Mouse (Mus musculus): ENCODE measurements at regions not wholly inside any gene's neighbourhood (a gene's known extent, or its start where the extent isn't known, plus 50 kb on each side); places are given as distances from the start of the nearest gene placed in this dataset.

DNA sequence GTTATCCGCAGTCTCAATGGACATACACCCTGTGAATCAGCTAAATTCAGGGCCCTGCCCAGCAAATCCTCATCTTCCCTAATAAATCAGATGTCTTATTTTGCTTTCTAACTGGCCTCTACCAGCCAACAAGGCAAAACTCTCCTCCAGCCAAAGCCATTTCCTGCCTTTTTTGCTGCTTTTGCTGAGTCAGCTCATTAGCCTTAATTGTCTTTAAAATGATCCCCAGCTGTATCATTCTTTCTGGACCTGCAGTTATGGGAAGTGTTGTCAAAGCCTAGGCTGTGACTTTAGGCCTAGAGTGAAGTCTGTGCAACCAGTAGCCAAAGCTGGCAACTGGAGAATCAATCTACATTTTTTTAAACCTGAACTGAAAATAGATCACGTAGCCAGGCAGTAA lies 81.4 kb downstream of the Mtpn start:
- no peaks in the 10 kb centered on the region for H3K79me2 ChIP-seq (ENCODE audit: control insufficient read depth, insufficient read depth, low read length, poor library complexity)
- H3K27me3 ChIP-seq (ENCODE audit: control insufficient read depth in 1 of 2, insufficient read depth in 2 of 2, low read length in 2 of 2), result no peaks in the 10 kb centered on the region
- TF ChIP-seq MAFK (IDR thresholded peaks at IDR 0.05; ENCODE audit: borderline replicate concordance, low read depth, low read length) (peak; percentile 47; the same call in 1 of the 2 replicates), SIN3A (IDR thresholded peaks at IDR 0.05; ENCODE audit: low read length) (no peak)
- no peak overlapping the region for H3K4me3 ChIP-seq (ENCODE audit: control insufficient read depth in 1 of 2, insufficient read depth in 1 of 2, low read depth in 2 of 2, low read length in 2 of 2)
- H3K4me1 ChIP-seq (ENCODE audit: control insufficient read depth in 1 of 2, insufficient read depth in 2 of 2, low read length in 2 of 2), result no peaks in the 10 kb centered on the region
- no peak for DNase-seq (ENCODE audit: low read depth, low spot score)
- no peak overlapping the region for H3K9ac ChIP-seq (ENCODE audit: control insufficient read depth, low read depth, low read length, poor library complexity, severe bottlenecking)
- no peaks in the 10 kb centered on the region for H3K9me3 ChIP-seq (replicated peaks; ENCODE audit: insufficient read depth, low read length)
- H3K27ac ChIP-seq (ENCODE audit: control insufficient read depth, low read depth, low read length), result no peak overlapping the region
- no peaks in the 10 kb centered on the region for H3K36me3 ChIP-seq (ENCODE audit: control insufficient read depth in 1 of 2, insufficient read depth in 2 of 2, low read length in 2 of 2)

DNA sequence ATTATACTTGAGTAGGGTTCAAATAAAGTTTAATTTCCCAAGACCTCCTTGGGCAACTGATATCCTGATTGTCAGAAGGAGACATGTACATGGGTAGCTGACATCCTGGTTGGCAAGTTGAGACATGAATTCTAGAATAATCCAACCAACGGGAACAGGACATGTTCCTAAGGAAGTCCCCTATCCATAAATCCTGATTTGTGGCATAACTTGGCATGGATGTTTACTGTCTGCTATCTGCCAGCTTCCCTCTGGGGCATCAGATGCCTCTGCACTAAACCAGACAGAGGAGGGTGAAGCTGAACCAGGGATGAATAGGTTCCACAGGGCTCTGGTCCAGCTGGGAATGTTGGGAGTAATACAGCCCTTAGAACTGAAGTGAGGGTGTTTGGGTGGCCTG lies 94.7 kb downstream of the Mtpn start:
- Histone ChIP-seq H3K9ac (ENCODE audit: control insufficient read depth, low read depth, low read length, poor library complexity, severe bottlenecking) (no peak overlapping the region), H3K27ac (ENCODE audit: control insufficient read depth, low read depth, low read length) (no peak overlapping the region), H3K9me3 (replicated peaks; ENCODE audit: insufficient read depth, low read length) (no peaks in the 10 kb centered on the region), H3K27me3 (ENCODE audit: control insufficient read depth in 1 of 2, insufficient read depth in 2 of 2, low read length in 2 of 2) (no peaks in the 10 kb centered on the region), H3K36me3 (ENCODE audit: control insufficient read depth in 1 of 2, insufficient read depth in 2 of 2, low read length in 2 of 2) (no peaks in the 10 kb centered on the region), H3K79me2 (ENCODE audit: control insufficient read depth, insufficient read depth, low read length, poor library complexity) (no peaks in the 10 kb centered on the region), H3K4me3 (ENCODE audit: control insufficient read depth in 1 of 2, insufficient read depth in 1 of 2, low read depth in 2 of 2, low read length in 2 of 2) (no peak overlapping the region), H3K4me1 (ENCODE audit: control insufficient read depth in 1 of 2, insufficient read depth in 2 of 2, low read length in 2 of 2) (no peaks in the 10 kb centered on the region)
- DNase-seq (ENCODE audit: low read depth, low spot score), result no peak
- TF ChIP-seq JUND (IDR thresholded peaks at IDR 0.05; ENCODE audit: low read depth, low read length) (no peak), HCFC1 (IDR thresholded peaks at IDR 0.05; ENCODE audit: low read depth, low read length) (no peak), MYC (IDR thresholded peaks at IDR 0.05; ENCODE audit: low read depth, low read length) (no peak), ZC3H11A (IDR thresholded peaks at IDR 0.05; ENCODE audit: low read depth, low read length) (no peak), TBP (IDR thresholded peaks at IDR 0.05; ENCODE audit: low read depth, low read length) (no peak), ZMIZ1 (IDR thresholded peaks at IDR 0.05; ENCODE audit: low read depth, low read length) (no peak), E2F4 (IDR thresholded peaks at IDR 0.05; ENCODE audit: borderline replicate concordance, low read depth, low read length) (no peak)

DNA sequence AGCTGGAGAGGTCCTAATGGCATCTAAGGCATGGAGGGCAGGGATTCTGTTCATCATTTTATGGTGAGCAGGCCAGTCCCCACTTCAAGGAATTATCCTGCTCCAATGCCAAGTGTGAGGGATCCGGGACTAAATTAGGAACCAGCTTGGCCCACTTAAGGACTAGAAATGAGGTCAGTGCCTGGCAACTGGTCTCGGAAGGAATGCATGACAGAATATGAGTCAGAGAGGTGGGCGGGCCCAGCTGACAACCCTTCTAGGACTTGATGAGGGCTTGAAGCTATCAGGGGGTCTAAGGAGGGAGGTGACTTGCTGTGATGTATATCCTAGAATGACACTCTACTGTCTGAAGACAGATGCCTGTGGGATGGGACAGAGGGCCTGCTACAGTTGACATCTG lies 100.4 kb upstream of the Fam180a start:
- TF ChIP-seq CHD2 (IDR thresholded peaks at IDR 0.05; ENCODE audit: low read length) (no peak), MYC (IDR thresholded peaks at IDR 0.05; ENCODE audit: low read depth, low read length) (no peak), KAT2A (conservative IDR thresholded peaks at IDR 0.05; ENCODE audit: low read depth, low read length) (no peak), SIN3A (IDR thresholded peaks at IDR 0.05; ENCODE audit: low read length) (no peak), TCF12 (IDR thresholded peaks at IDR 0.05; ENCODE audit: low read depth, low read length) (no peak), NRF1 (IDR thresholded peaks at IDR 0.05; ENCODE audit: insufficient read depth, low read depth, low read length, poor library complexity, severe bottlenecking) (no peak), ETS1 (IDR thresholded peaks at IDR 0.05; ENCODE audit: low read depth, low read length) (no peak), RAD21 (IDR thresholded peaks at IDR 0.05; ENCODE audit: low read depth, low read length) (no peak), USF1 (IDR thresholded peaks at IDR 0.05; ENCODE audit: low read depth, low read length) (no peak), MAZ (IDR thresholded peaks at IDR 0.05; ENCODE audit: low read depth, low read length) (no peak), ZMIZ1 (IDR thresholded peaks at IDR 0.05; ENCODE audit: low read depth, low read length) (no peak), MYB (IDR thresholded peaks at IDR 0.05; ENCODE audit: low read depth, low read length) (no peak), ZKSCAN1 (IDR thresholded peaks at IDR 0.05; ENCODE audit: low read depth, low read length) (no peak), POLR2AphosphoS5 (IDR thresholded peaks at IDR 0.05; ENCODE audit: borderline replicate concordance, low read depth, low read length) (no peak), TAL1 (IDR thresholded peaks at IDR 0.05; ENCODE audit: low read length) (no peak)
- DNase-seq (ENCODE audit: low read depth, low spot score), result no peak
- H3K9me3 ChIP-seq (replicated peaks; ENCODE audit: insufficient read depth, low read length), result no peaks in the 10 kb centered on the region

More for the DNA sequence above, 100.4 kb upstream of the Fam180a start:
- Histone ChIP-seq H3K79me2 (ENCODE audit: control insufficient read depth, insufficient read depth, low read length, poor library complexity) (no peaks in the 10 kb centered on the region), H3K27ac (ENCODE audit: control insufficient read depth, low read depth, low read length) (no peak overlapping the region), H3K9ac (ENCODE audit: control insufficient read depth, low read depth, low read length, poor library complexity, severe bottlenecking) (no peak overlapping the region), H3K4me1 (ENCODE audit: control insufficient read depth in 1 of 2, insufficient read depth in 2 of 2, low read length in 2 of 2) (no peaks in the 10 kb centered on the region), H3K4me3 (ENCODE audit: control insufficient read depth in 1 of 2, insufficient read depth in 1 of 2, low read depth in 2 of 2, low read length in 2 of 2) (no peak overlapping the region), H3K36me3 (ENCODE audit: control insufficient read depth in 1 of 2, insufficient read depth in 2 of 2, low read length in 2 of 2) (no peaks in the 10 kb centered on the region), H3K27me3 (ENCODE audit: control insufficient read depth in 1 of 2, insufficient read depth in 2 of 2, low read length in 2 of 2) (no peaks in the 10 kb centered on the region)
